Mouse (Mus musculus): Measurements from ENCODE around the gene Sorcs2. TPM values are rescaled to one million over a fixed set of nuclear protein-coding genes. Genes with fewer than 3 reads are reported as not detected.

Gene Sorcs2
- 5.7 TPM in 2 replicates for polyA plus RNA-seq (2012; rRNA removed)

DNA sequence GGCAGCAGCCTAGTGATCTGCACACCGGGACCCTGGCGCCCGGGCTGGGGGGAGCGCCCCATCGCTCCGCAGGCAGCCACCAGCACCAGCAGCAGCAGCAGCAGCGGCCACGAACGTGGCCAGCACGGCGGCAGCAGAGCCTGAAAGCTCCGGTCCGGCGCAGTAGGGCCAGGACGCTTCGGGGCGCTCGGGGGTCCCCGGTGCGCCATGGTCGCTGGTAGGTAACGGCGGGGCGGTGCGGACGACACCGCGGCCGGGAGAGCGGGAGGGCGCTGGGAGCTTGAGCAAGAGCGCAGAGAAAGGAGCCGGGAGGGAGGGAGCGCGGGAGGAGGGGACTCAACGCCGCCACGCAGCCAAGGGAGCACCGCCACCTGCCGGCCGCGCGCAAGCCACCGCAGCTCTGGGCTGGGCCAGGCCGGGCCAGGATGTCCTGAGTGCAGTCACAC is at the start of gene Sorcs2:
TSS of gene Sorcs2 (minus strand) at position 303 of the 446 bp plus-strand sequence.
- DNase-seq = peak; percentile 87
- H3K4me1 ChIP-seq (replicated peaks; ENCODE audit: control insufficient read depth, insufficient read depth, low read length) = peaks cover 16% of the 10 kb centered on the region
- no peak within 1 kb of the TSS for H3K27ac ChIP-seq (ENCODE audit: control insufficient read depth, insufficient read depth, low read length)
- peak within 1 kb of the TSS; percentile 63 for H3K4me3 ChIP-seq (ENCODE audit: control insufficient read depth, insufficient read depth, low read length)
- no peaks in the 10 kb centered on the region for H3K36me3 ChIP-seq (ENCODE audit: control insufficient read depth, insufficient read depth, low read length)
- WGBS = 1% methylated on average over 45 of the region's 45 CpGs
- peak; percentile 85 for TF ChIP-seq CTCF (IDR thresholded peaks at IDR 0.05; ENCODE audit: borderline replicate concordance, control insufficient read depth, extremely low read depth, insufficient read depth, low read length, poor library complexity)
- TF ChIP-seq POLR2A (IDR thresholded peaks at IDR 0.05; ENCODE audit: control insufficient read depth, extremely low read depth, insufficient read depth, low read length, poor library complexity) = no peak
- H3K27me3 ChIP-seq (ENCODE audit: control insufficient read depth, insufficient read depth, low read length) = no peaks in the 10 kb centered on the region

DNA sequence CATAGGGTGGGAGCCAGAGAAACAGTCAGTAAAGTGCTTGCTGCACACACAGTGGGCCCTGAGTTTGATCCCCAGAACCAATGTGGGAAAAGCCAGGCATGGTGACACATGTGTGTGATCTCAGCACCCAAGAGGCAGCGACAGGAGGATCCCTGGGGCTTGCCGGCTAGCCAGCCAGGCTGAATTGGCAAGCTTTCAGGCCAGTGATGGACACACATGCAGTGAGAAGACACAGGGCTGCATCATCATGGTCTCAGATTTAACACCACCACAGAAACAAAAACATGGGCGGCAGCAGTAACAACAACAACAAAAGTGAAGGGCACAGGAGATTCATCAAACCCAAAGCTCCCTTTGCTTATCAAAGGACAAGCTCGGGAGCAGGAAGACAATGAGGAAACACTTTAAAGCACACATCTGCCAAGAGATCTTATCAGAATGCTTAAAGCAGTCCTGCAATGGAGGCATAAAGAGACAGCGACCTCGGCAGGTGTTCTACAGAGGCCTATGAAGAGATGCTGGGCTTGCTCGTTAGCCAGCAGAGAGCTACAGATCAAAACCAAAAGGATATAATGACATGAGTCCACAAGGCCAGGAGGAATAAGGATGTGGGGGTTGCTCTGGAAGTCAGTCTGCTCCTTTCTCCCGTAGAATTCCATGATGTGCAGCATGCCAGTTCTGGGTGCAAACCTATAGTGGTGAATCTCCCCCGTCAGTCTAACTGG is 48.4 kb upstream of the Sorcs2 start:
- 19% methylated on average over 9 of the region's 9 CpGs for WGBS

DNA sequence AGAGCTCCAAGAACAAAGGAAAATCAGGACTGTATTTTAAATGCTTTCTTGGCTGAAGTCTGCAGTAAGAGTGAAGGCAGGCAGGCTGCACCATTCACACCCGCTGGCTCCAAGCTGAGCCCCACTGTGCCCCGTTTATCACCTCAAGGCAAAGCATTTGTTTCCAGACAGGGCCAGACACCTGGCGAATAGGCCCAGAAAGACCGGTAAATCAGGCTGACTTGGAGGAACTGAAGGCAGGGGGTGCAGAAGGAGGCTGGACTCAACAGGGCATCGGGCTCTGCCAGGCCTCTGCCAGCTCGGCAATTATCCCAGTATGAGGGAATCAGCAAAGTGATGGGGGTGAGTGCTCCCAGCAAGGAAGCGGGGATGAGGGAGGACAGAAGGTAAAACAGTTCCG is 47.1 kb upstream of the Sorcs2 start:
- peaks cover 30% of the 10 kb centered on the region for H3K4me1 ChIP-seq (replicated peaks; ENCODE audit: control insufficient read depth, insufficient read depth, low read length)
- WGBS = 43% methylated on average over 8 of the region's 8 CpGs
- H3K36me3 ChIP-seq (ENCODE audit: control insufficient read depth, insufficient read depth, low read length) = no peaks in the 10 kb centered on the region
- no peaks in the 10 kb centered on the region for H3K27me3 ChIP-seq (ENCODE audit: control insufficient read depth, insufficient read depth, low read length)
- DNase-seq = no peak
- H3K27ac ChIP-seq (ENCODE audit: control insufficient read depth, insufficient read depth, low read length) = no peak overlapping the region
- H3K4me3 ChIP-seq (ENCODE audit: control insufficient read depth, insufficient read depth, low read length) = no peak overlapping the region
- TF ChIP-seq POLR2A (IDR thresholded peaks at IDR 0.05; ENCODE audit: control insufficient read depth, extremely low read depth, insufficient read depth, low read length, poor library complexity) = no peak
- TF ChIP-seq CTCF (IDR thresholded peaks at IDR 0.05; ENCODE audit: borderline replicate concordance, control insufficient read depth, extremely low read depth, insufficient read depth, low read length, poor library complexity) = no peak

More for the DNA sequence above, 48.4 kb upstream of the Sorcs2 start:
- no peak for TF ChIP-seq POLR2A (IDR thresholded peaks at IDR 0.05; ENCODE audit: control insufficient read depth, extremely low read depth, insufficient read depth, low read length, poor library complexity)
- TF ChIP-seq CTCF (IDR thresholded peaks at IDR 0.05; ENCODE audit: borderline replicate concordance, control insufficient read depth, extremely low read depth, insufficient read depth, low read length, poor library complexity) = no peak
- Histone ChIP-seq H3K36me3 (ENCODE audit: control insufficient read depth, insufficient read depth, low read length) (no peaks in the 10 kb centered on the region), H3K4me3 (ENCODE audit: control insufficient read depth, insufficient read depth, low read length) (no peak overlapping the region), H3K27ac (ENCODE audit: control insufficient read depth, insufficient read depth, low read length) (peak overlapping the region; percentile 28; the same call in 1 of the 2 replicates), H3K27me3 (ENCODE audit: control insufficient read depth, insufficient read depth, low read length) (no peaks in the 10 kb centered on the region), H3K4me1 (replicated peaks; ENCODE audit: control insufficient read depth, insufficient read depth, low read length) (peaks cover 34% of the 10 kb centered on the region)
- DNase-seq = peak; percentile 41

DNA sequence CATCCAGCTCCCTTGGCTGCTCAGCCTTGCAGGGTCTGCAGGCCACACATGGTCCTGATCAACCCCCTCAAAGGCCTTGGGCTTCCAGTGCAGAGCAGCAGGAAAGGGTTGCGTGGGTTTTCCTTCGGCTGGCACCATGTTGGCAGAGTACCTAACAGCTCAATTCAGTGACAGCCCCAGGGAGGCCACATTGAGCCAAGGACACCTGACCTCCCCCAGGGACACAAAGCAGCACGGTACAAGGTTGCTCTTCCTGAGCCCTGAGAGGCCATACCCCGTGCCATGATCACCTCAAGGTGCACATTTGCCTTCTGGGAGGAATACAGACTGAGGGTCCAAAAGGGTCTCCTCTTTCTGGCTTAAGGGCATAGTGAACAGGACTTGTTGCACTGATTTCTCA is 46.7 kb upstream of the Sorcs2 start:
- H3K4me3 ChIP-seq (ENCODE audit: control insufficient read depth, insufficient read depth, low read length) = no peak overlapping the region
- 75% methylated on average over 4 of the region's 4 CpGs for WGBS
- TF ChIP-seq POLR2A (IDR thresholded peaks at IDR 0.05; ENCODE audit: control insufficient read depth, extremely low read depth, insufficient read depth, low read length, poor library complexity) (no peak), CTCF (IDR thresholded peaks at IDR 0.05; ENCODE audit: borderline replicate concordance, control insufficient read depth, extremely low read depth, insufficient read depth, low read length, poor library complexity) (no peak)
- H3K27me3 ChIP-seq (ENCODE audit: control insufficient read depth, insufficient read depth, low read length) = no peaks in the 10 kb centered on the region
- H3K36me3 ChIP-seq (ENCODE audit: control insufficient read depth, insufficient read depth, low read length) = no peaks in the 10 kb centered on the region
- no peak for DNase-seq
- no peak overlapping the region for H3K27ac ChIP-seq (ENCODE audit: control insufficient read depth, insufficient read depth, low read length)
- peaks cover 30% of the 10 kb centered on the region for H3K4me1 ChIP-seq (replicated peaks; ENCODE audit: control insufficient read depth, insufficient read depth, low read length)

DNA sequence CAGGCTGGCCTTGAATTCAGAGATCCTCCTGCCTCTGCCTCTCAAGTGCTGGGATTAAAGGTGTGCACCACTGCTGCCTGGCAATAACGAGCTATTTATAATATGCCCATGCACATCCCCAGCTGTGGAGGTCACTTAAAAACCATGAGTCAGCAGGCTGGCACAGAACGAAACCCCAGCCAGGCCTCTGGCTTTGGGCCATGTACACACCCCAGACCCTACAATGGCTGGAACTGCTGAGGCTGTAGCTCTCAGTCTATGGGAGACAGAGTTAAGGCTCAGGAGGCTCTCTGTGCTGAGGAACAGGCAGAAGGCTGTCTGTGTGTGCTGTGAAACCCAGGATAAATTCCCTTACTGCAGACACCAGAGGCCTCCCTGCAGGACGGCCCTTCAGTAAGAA is 42.8 kb upstream of the Sorcs2 start:
- no peak for DNase-seq
- no peaks in the 10 kb centered on the region for H3K27me3 ChIP-seq (ENCODE audit: control insufficient read depth, insufficient read depth, low read length)
- no peaks in the 10 kb centered on the region for H3K36me3 ChIP-seq (ENCODE audit: control insufficient read depth, insufficient read depth, low read length)
- no peak overlapping the region for H3K4me3 ChIP-seq (ENCODE audit: control insufficient read depth, insufficient read depth, low read length)
- 67% methylated on average over 3 of the region's 3 CpGs for WGBS
- TF ChIP-seq POLR2A (IDR thresholded peaks at IDR 0.05; ENCODE audit: control insufficient read depth, extremely low read depth, insufficient read depth, low read length, poor library complexity) (no peak), CTCF (IDR thresholded peaks at IDR 0.05; ENCODE audit: borderline replicate concordance, control insufficient read depth, extremely low read depth, insufficient read depth, low read length, poor library complexity) (no peak)
- H3K27ac ChIP-seq (ENCODE audit: control insufficient read depth, insufficient read depth, low read length) = no peak overlapping the region
- peaks cover 16% of the 10 kb centered on the region for H3K4me1 ChIP-seq (replicated peaks; ENCODE audit: control insufficient read depth, insufficient read depth, low read length)

DNA sequence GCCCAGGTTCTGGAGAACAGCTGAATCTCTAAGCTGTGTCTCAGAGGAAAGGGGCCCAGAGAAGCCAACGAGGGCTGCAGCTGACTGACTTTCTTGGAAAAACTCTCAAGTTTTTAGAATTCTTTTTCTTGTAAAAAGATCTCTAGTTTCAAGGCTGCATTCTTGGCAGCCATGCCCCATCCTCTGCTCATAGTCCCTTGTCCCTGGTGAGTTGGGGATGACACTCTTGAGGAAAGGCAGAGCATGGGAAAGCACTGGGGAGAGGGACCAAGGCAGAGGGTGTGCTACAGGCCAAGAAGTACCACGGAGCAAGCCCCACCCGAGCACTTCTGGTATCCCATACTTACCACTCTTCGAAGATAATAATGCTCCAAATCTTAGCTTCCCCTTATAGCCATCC is 38.9 kb upstream of the Sorcs2 start:
- TF ChIP-seq CTCF (IDR thresholded peaks at IDR 0.05; ENCODE audit: borderline replicate concordance, control insufficient read depth, extremely low read depth, insufficient read depth, low read length, poor library complexity) (no peak), POLR2A (IDR thresholded peaks at IDR 0.05; ENCODE audit: control insufficient read depth, extremely low read depth, insufficient read depth, low read length, poor library complexity) (no peak)
- H3K4me3 ChIP-seq (ENCODE audit: control insufficient read depth, insufficient read depth, low read length) = no peak overlapping the region
- no peak overlapping the region for H3K27ac ChIP-seq (ENCODE audit: control insufficient read depth, insufficient read depth, low read length)
- H3K36me3 ChIP-seq (ENCODE audit: control insufficient read depth, insufficient read depth, low read length) = no peaks in the 10 kb centered on the region
- H3K4me1 ChIP-seq (replicated peaks; ENCODE audit: control insufficient read depth, insufficient read depth, low read length) = no peaks in the 10 kb centered on the region
- H3K27me3 ChIP-seq (ENCODE audit: control insufficient read depth, insufficient read depth, low read length) = no peaks in the 10 kb centered on the region
- no peak for DNase-seq
- 71% methylated on average over 4 of the region's 4 CpGs for WGBS

Measured in thymus, adult 2 months (tissue).